Mouse (Mus musculus) left cerebral cortex, postnatal 4 days (tissue): ENCODE results near the gene Rft1. TPM values are rescaled to one million over a fixed set of nuclear protein-coding genes. Genes with fewer than 3 reads are reported as not detected.
"Not testable (repeated sequence)": the region's sequence is repeated elsewhere in the genome, so short reads cannot be mapped to it uniquely, and the experiment has no call there.

Experiments
- DNase-seq: peaks from one replicate; pipeline ENCODE4 v3.0.0-alpha.2; 2022
- intact Hi-C: fragments of 180-260 bp; cut with DNase I; formaldehyde crosslinking; loops from one replicate; pipeline ENCODE4 v1.15.1; 2025
- total RNA-seq, 2 experiments: library from RNA; stranded (reverse); gene quantifications; 2 replicates each; pipeline ENCODE4 v1.2.3; 2021

The Rft1 gene
- total RNA-seq, 2 experiments from 2014 or later: 8.3 to 11.9 TPM

GRCm38 (mm10) chr14:30716953-30717285, 62.8 kb downstream of the Rft1 start:
- no peak for DNase-seq
- intact Hi-C loops: loop anchor here (5.0 to 10.0 kb wide), 2 partner anchors 110 to 228 kb away; partner anchors contain the start of genes Itih1 and Tmem110

- intact Hi-C loops: loop anchor here (5.0 to 10.0 kb wide), 2 partner anchors 109 to 226 kb away; partner anchors contain the start of genes Itih1 and Tmem110
- not testable (repeated sequence) for DNase-seq
Observed at GRCm38 (mm10) chr14:30718696-30719095, 64.5 kb downstream of the Rft1 start.

GRCm38 (mm10) chr14:30719514-30719913, 65.4 kb downstream of the Rft1 start:
- intact Hi-C loops: loop anchor here (5.0 to 10.0 kb wide), 2 partner anchors 108 to 225 kb away; partner anchors contain the start of genes Itih1 and Tmem110
- DNase-seq: no peak

GRCm38 (mm10) chr14:30721850-30722249, 67.7 kb downstream of the Rft1 start:
- DNase-seq: no peak
- intact Hi-C loops: no loop called here

GRCm38 (mm10) chr14:30722406-30722805, 68.2 kb downstream of the Rft1 start:
- DNase-seq: no peak
- intact Hi-C loops: no loop called here

- DNase-seq: no peak
- intact Hi-C loops: no loop called here
Observed at GRCm38 (mm10) chr14:30731896-30732295, 77.7 kb downstream of the Rft1 start.

GRCm38 (mm10) chr14:30734665-30735064, 80.5 kb downstream of the Rft1 start:
- intact Hi-C loops: no loop called here

GRCm38 (mm10) chr14:30735810-30736209, 81.7 kb downstream of the Rft1 start:
- no peak for DNase-seq
- intact Hi-C loops: no loop called here

More at GRCm38 (mm10) chr14:30734665-30735064, 80.5 kb downstream of the Rft1 start:
- no peak for DNase-seq

GRCm38 (mm10) chr14:30736413-30736812, 82.3 kb downstream of the Rft1 start:
- no peak for DNase-seq
- intact Hi-C loops: no loop called here

Other genes with a start within 250 kb of the Rft1 start
- 10 to 100 TPM; 21.4 to 21.9 TPM for gene Dcp1a, start 174.8 kb upstream of the Rft1 start, total RNA-seq
- gene Cacna1d, start 162.9 kb upstream of the Rft1 start, total RNA-seq: 10 to 100 TPM; 59.7 to 60.9 TPM
- gene Tkt, start 106.0 kb upstream of the Rft1 start, total RNA-seq: 100 to 1,000 TPM; 314 to 322 TPM
- gene Prkcd, start 28.1 kb upstream of the Rft1 start, total RNA-seq: 10 to 100 TPM; 39.5 to 41.4 TPM
- gene Sfmbt1, start 60.5 kb downstream of the Rft1 start, total RNA-seq: 10 to 100 TPM; 28.3 to 32.4 TPM
- gene Tmem110, start 171.2 kb downstream of the Rft1 start, total RNA-seq: 10 to 100 TPM; 28.1 to 28.8 TPM
- 1 to 10 TPM; 1.1 to 1.4 TPM for gene Mustn1, start 224.8 kb downstream of the Rft1 start, total RNA-seq
- gene Itih4, start 232.1 kb downstream of the Rft1 start, total RNA-seq: not detected